Mouse (Mus musculus) midbrain, embryonic 15.5 days (tissue): ENCODE results near the gene Map7. TPM values are rescaled to one million over a fixed set of nuclear protein-coding genes. Genes with fewer than 3 reads are reported as not detected.

Source experiments
- ATAC-seq: fragments of 200-750 bp; cut with Nextera tagmentation; replicated peaks from 2 replicates; pipeline ENCODE4 v1.8.0; 2017; ENCODE audit warnings: moderate TSS enrichment
- H3K27ac ChIP-seq: fragments of 300-500 bp; sonication (generic); 2 replicates; pipeline ENCODE4 v1.5.1; 2015; ENCODE audit warnings: mild to moderate bottlenecking, inconsistent platforms
- H3K27me3 ChIP-seq: fragments of 300-500 bp; sonication (generic); replicated peaks from 2 replicates; pipeline ENCODE4 v1.6.1; 2015; ENCODE audit warnings: inconsistent platforms
- H3K36me3 ChIP-seq: fragments of 300-500 bp; sonication (generic); replicated peaks from 2 replicates; pipeline ENCODE4 v1.6.1; 2015; ENCODE audit warnings: inconsistent platforms
- H3K4me1 ChIP-seq: fragments of 300-500 bp; sonication (generic); 2 replicates; pipeline ENCODE4 v1.6.1; 2015; ENCODE audit warnings: inconsistent platforms
- H3K4me2 ChIP-seq: fragments of 300-500 bp; sonication (generic); 2 replicates; pipeline ENCODE4 v1.6.1; 2015; ENCODE audit warnings: inconsistent platforms, mild to moderate bottlenecking, moderate library complexity
- H3K4me3 ChIP-seq: fragments of 300-500 bp; sonication (generic); 2 replicates; pipeline ENCODE4 v1.5.1; 2015; ENCODE audit warnings: mild to moderate bottlenecking, inconsistent platforms
- H3K9ac ChIP-seq: fragments of 300-500 bp; sonication (generic); 2 replicates; pipeline ENCODE4 v1.6.1; 2015; ENCODE audit warnings: mild to moderate bottlenecking, inconsistent platforms
- H3K9me3 ChIP-seq: fragments of 300-500 bp; sonication (generic); 2 replicates; pipeline ENCODE4 v1.6.1; 2016; ENCODE audit warnings: inconsistent platforms
- WGBS: fragments of 180-500 bp; shearing (Covaris S2); methylation state at CpG from one replicate; pipeline ENCODE4 v1.1.7; 2015; ENCODE audit warnings: mixed read lengths; 5-methylcytosine and 5-hydroxymethylcytosine counted together
- polyA plus RNA-seq: library from polyadenylated mRNA; unstranded; fragments of >200 nt; fragmentation: Nextera tagmentation; extraction: Ambion mirVana; gene quantifications from 2 replicates; pipeline ENCODE4 v1.2.1, GENCODE M21; 2015

Gene Map7
- polyA plus RNA-seq, 1 experiment from 2014 or later = 7.7 TPM

DNA sequence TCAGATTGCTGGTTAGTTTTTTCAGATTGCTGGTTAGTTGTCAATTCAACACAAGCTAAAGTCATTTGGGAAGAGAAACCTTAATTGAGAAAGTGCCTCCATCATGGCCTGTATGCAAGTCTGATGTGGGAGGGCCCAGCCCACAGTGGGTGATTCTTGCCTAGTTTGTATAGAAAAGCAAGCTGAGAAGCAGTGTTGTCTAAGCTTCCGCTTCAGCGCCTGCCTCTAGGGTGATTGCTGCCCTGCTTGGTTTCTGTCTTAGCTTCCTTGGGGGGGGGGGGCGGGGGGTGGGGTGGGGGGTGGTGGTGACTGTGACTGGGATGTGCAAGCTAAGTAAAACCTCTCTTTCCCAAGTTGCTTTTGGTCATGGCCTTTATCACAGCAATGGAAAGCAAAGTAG, 53.0 kb downstream of the Map7 start:
- H3K27ac ChIP-seq = no peak overlapping the region
- H3K4me3 ChIP-seq = no peak overlapping the region
- WGBS = 30% methylated on average over 3 of the region's 3 CpGs
- H3K27me3 ChIP-seq = 0 out of 2 replicates have a peak, but pooled peaks cover 3% of the 10 kb centered on the region
- no peaks in the 10 kb centered on the region for H3K36me3 ChIP-seq
- no peaks in the 10 kb centered on the region for H3K9me3 ChIP-seq
- ATAC-seq = no peak
- no peak overlapping the region for H3K9ac ChIP-seq
- H3K4me2 ChIP-seq = no peak overlapping the region
- peaks cover 3% of the 10 kb centered on the region; the same call in 1 of the 2 replicates for H3K4me1 ChIP-seq

DNA sequence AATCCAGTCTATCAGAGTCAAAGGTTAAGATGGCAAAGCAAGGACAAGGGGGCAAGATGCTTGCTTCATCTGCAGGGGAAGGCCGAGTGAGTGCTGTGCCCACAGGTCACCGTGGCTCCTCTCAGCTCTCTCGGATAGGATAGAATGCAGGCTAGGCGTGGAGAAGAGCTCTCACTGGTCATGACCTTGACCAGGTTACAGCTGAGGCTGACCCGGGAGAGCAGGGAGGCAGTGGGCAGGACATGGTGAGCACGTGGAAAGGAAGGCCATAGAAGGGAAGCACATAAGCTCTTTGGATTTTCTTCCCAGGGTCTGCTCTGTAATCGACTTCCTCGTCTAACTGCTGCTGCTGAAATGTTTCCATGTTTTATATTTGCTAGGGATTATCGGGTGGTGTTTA, 53.9 kb downstream of the Map7 start:
- 68% methylated on average over 9 of the region's 9 CpGs for WGBS
- no peak overlapping the region for H3K4me2 ChIP-seq
- no peak overlapping the region for H3K4me3 ChIP-seq
- ATAC-seq = no peak
- no peaks in the 10 kb centered on the region for H3K36me3 ChIP-seq
- H3K4me1 ChIP-seq = peaks cover 3% of the 10 kb centered on the region; the same call in 1 of the 2 replicates
- no peak overlapping the region for H3K9ac ChIP-seq
- 0 out of 2 replicates have a peak, but pooled peaks cover 3% of the 10 kb centered on the region for H3K27me3 ChIP-seq
- H3K9me3 ChIP-seq = no peaks in the 10 kb centered on the region
- H3K27ac ChIP-seq = no peak overlapping the region

DNA sequence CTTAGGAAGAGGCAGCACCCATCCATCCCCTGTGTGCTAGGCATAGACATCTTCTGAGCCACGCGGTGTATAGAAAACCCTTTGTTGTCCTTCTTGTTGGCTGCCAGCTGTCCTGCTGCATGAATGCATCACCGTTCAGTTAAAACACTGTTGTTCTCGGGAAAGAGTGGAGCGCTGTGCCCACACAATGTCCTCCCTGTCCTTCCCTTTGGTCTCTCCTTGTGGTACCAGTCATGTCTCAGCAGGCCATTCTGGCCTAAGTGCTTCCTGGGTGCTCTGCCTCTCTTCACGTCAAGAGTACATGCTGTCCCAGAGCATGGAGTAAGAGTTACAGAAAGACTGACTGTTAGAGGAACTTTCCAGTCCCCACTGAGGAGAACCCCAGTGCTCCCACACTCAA, 54.5 kb downstream of the Map7 start:
- Histone ChIP-seq H3K9ac (no peak overlapping the region), H3K36me3 (no peaks in the 10 kb centered on the region), H3K4me3 (no peak overlapping the region), H3K9me3 (no peaks in the 10 kb centered on the region), H3K4me2 (no peak overlapping the region), H3K27ac (no peak overlapping the region), H3K27me3 (0 out of 2 replicates have a peak, but pooled peaks cover 3% of the 10 kb centered on the region), H3K4me1 (peaks cover 3% of the 10 kb centered on the region; the same call in 1 of the 2 replicates)
- ATAC-seq = no peak
- WGBS = 58% methylated on average over 6 of the region's 6 CpGs

DNA sequence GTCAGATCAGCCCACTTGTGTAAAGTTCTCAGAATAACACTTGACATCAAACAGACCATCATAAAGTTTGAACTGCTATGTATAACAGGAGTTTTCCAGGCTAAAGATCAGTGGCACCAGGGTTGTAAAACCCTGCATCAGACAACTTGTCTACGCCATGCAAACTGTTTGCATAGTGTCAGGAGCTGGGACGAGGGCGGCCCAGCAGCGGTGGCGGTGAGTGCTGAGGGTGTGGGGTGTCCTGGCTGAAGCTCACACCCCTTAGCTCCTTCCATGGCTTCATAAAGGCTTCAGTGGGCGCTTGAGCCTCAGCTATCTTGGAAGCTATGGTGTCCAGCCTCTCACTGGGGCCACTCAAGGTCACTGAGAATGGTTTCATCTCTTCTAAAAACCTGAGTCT, 55.2 kb downstream of the Map7 start:
- Histone ChIP-seq H3K4me1 (peaks cover 3% of the 10 kb centered on the region; the same call in 1 of the 2 replicates), H3K9ac (no peak overlapping the region), H3K4me2 (no peak overlapping the region), H3K27ac (no peak overlapping the region), H3K36me3 (no peaks in the 10 kb centered on the region), H3K9me3 (no peaks in the 10 kb centered on the region), H3K27me3 (0 out of 2 replicates have a peak, but pooled peaks cover 3% of the 10 kb centered on the region), H3K4me3 (no peak overlapping the region)
- 91% methylated on average over 6 of the region's 6 CpGs for WGBS
- ATAC-seq = no peak

DNA sequence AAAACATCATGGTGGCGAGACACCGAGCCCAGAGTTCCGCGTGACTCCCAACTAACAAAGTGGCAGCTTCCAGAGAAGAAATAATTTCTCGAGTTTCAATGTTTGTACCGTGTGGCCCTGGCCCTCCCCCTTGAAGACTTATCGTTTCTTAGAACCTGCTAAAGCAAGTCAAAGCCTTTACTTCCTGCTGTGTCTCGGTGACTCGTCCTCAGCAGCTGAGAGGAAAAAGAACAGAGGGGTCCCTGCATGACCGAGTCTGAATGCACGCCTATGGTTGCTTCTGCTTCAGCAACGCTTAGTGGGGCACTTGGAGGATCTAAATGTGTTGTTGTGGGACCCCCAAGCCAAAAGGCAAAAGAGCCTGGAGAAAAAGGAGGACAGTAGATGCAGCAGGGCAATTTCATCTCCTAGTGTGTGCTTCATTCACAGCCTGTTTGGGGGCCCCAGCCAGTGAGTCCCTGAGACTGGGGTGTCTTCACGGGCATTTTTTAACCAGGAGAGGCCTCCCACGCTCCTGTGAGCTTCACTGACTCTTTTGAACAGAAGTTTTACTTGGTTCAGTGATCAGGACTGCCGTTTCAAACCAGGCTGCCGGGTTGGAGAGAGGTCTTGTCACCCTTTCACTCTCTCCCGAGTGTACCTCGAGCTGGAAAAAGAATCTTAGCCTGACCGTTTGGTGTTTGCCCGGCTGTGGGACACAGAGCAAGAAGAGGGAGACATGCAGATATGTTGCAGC, 56.6 kb downstream of the Map7 start:
- Histone ChIP-seq H3K4me1 (no peaks in the 10 kb centered on the region), H3K9me3 (no peaks in the 10 kb centered on the region), H3K9ac (no peak overlapping the region), H3K27me3 (0 out of 2 replicates have a peak, but pooled peaks cover 3% of the 10 kb centered on the region), H3K36me3 (no peaks in the 10 kb centered on the region), H3K4me2 (no peak overlapping the region), H3K4me3 (no peak overlapping the region), H3K27ac (no peak overlapping the region)
- 15% methylated on average over 20 of the region's 20 CpGs for WGBS
- no peak for ATAC-seq

DNA sequence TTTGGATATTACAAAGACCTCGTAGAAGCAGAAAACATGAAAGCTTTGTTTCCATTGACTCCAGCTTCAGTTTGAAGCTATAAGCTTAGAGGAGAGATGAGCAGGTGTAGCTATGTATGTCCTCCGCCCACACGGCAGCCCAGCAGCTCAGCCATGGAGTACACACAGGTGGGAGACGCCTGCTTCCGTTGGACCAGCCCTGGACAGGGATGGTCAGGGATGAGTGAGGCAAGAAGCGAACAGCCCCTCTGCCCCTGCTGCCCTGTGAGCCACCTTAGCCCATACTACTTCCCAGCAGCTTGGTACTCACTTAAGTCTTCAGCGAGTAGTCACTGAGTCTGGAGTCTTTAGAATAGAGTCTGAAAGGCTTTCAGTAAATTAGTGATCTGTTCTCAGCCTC, 58.7 kb downstream of the Map7 start:
- Histone ChIP-seq H3K4me1 (no peaks in the 10 kb centered on the region), H3K9ac (no peak overlapping the region), H3K27ac (no peak overlapping the region), H3K4me3 (no peak overlapping the region), H3K27me3 (0 out of 2 replicates have a peak, but pooled peaks cover 3% of the 10 kb centered on the region), H3K4me2 (no peak overlapping the region), H3K9me3 (no peaks in the 10 kb centered on the region), H3K36me3 (no peaks in the 10 kb centered on the region)
- no peak for ATAC-seq
- WGBS = 67% methylated on average over 7 of the region's 7 CpGs

DNA sequence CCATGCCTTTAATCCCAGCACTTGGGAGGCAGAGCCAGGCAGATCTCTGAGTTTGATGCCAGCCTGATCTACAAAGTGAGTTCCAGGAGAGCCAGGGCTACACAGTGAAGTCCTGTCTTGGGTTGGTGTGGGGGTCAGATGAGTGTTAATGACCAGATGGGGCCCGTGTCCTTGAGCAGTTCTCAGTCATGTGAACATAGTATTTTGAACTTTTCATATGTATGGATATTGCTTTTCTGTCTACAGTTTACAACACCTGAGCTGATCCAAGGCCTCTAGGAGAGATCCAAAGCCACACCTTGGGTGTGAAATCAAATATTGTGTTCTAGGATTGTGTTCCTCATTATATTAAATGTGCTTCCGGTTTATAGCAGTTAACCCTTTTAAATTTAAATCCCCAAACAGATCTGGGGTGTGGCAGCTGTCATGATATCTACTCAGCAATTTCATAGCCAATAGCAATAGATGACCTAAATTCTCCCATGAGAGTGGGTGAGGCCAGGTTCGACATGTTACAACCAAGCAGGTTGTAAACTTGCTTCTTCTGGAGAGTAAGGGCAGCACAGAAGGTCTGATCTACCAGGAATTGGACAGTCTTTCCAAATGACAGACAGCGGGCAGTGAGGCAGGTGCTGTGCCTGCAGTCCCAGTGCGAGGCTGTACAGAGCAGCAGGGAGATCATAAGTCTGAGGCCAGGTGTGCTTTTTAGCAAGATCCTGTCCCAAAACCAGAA, 61.5 kb downstream of the Map7 start:
- no peak for ATAC-seq
- no peak overlapping the region for H3K27ac ChIP-seq
- 0 out of 2 replicates have a peak, but pooled peaks cover 2% of the 10 kb centered on the region for H3K27me3 ChIP-seq
- H3K4me1 ChIP-seq = no peaks in the 10 kb centered on the region
- H3K9me3 ChIP-seq = no peaks in the 10 kb centered on the region
- no peaks in the 10 kb centered on the region for H3K36me3 ChIP-seq
- WGBS = 93% methylated on average over 5 of the region's 5 CpGs
- H3K9ac ChIP-seq = no peak overlapping the region
- H3K4me2 ChIP-seq = no peak overlapping the region
- H3K4me3 ChIP-seq = no peak overlapping the region

DNA sequence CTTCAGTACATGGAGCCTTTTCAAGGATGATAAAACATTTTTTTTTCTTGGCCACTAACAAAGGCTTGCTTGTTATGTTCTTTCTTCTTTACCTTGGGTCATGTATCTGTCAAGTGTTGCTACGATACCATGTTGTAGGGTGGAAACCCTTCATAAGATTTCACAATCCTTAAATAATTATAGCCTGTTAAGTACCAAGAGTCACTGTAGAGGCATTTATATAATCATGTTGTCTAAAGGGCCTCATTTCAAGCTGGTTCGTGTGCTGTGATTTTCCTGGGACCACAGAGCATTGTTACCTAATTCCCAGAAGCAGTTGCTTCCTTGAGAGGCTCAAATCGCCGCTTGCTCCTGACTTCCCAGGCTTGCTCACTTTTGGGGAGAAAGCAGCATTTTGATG, 66.1 kb downstream of the Map7 start:
- Histone ChIP-seq H3K27ac (no peak overlapping the region), H3K9ac (no peak overlapping the region), H3K4me2 (no peak overlapping the region), H3K4me1 (no peaks in the 10 kb centered on the region), H3K4me3 (no peak overlapping the region), H3K27me3 (no peaks in the 10 kb centered on the region), H3K9me3 (no peaks in the 10 kb centered on the region), H3K36me3 (no peaks in the 10 kb centered on the region)
- WGBS = 82% methylated on average over 4 of the region's 4 CpGs
- no peak for ATAC-seq

DNA sequence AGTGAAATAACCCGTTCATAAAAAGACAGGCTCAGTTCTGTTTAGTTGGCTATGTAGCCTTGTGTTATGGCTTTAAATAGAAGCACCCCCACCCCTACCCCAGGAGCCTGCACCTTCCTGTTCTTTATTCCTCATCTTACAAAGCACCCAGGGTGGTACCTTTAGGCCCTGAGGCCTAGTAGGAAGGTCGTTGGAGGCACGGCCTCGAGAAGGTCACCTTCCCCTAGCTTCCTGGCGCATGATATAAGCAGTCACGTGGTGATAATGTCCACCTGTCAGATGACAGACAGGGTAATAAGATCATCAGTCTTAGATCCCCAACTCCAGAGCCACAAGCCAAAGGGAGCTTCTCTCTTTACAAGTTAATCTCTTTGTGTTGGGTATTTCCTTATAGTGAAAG, 68.7 kb downstream of the Map7 start:
- H3K9ac ChIP-seq = no peak overlapping the region
- no peak for ATAC-seq
- no peak overlapping the region for H3K4me3 ChIP-seq
- H3K4me1 ChIP-seq = no peaks in the 10 kb centered on the region
- no peaks in the 10 kb centered on the region for H3K27me3 ChIP-seq
- no peaks in the 10 kb centered on the region for H3K9me3 ChIP-seq
- no peaks in the 10 kb centered on the region for H3K36me3 ChIP-seq
- H3K4me2 ChIP-seq = no peak overlapping the region
- no peak overlapping the region for H3K27ac ChIP-seq
- WGBS = 82% methylated on average over 6 of the region's 6 CpGs

DNA sequence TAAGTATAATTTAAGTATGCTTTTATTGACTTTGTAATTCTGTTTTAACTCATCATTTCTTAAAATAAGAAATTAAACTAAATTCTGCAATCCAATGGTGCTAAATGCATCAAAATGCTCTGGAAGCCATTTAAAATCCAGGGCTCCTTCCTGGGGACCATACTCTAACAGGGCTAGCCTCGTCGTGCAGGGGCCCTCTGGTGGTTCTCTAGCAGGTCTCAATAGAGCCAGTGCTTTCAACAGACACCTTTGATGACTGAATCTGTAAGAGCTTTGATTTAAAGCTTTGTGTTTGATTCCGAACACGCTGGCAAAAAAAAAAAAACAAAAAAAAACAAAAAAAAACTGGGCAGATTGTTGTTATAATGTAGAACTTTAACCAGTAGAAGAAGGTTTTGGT, 70.6 kb downstream of the Map7 start:
- H3K27ac ChIP-seq = no peak overlapping the region
- H3K9ac ChIP-seq = no peak overlapping the region
- H3K27me3 ChIP-seq = no peaks in the 10 kb centered on the region
- WGBS = 71% methylated on average over 4 of the region's 4 CpGs
- no peak for ATAC-seq
- H3K36me3 ChIP-seq = no peaks in the 10 kb centered on the region
- H3K4me3 ChIP-seq = no peak overlapping the region
- no peak overlapping the region for H3K4me2 ChIP-seq
- H3K4me1 ChIP-seq = no peaks in the 10 kb centered on the region
- no peaks in the 10 kb centered on the region for H3K9me3 ChIP-seq

DNA sequence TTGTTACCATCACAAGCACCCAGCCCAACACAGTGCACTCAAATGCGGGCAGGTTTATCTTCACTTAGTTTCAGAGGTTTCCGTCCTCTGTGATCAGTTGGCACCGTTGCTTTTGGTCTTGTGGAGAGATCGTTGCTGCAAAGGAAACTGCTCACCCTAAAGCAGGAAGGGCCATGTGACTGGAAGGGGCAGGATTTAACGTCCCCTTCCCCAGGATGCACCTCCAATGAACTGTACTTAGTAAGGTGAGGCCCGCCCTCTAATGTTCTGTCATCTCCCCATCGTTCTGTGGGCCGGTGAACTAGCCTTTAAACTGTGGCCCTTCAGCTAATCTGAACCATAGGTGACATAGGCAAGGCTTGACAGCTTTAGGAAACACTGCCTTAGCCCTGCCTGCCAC, 71.3 kb downstream of the Map7 start:
- H3K9me3 ChIP-seq = no peaks in the 10 kb centered on the region
- no peak overlapping the region for H3K4me2 ChIP-seq
- H3K9ac ChIP-seq = no peak overlapping the region
- 88% methylated on average over 8 of the region's 8 CpGs for WGBS
- no peak for ATAC-seq
- H3K36me3 ChIP-seq = no peaks in the 10 kb centered on the region
- no peaks in the 10 kb centered on the region for H3K4me1 ChIP-seq
- no peaks in the 10 kb centered on the region for H3K27me3 ChIP-seq
- H3K27ac ChIP-seq = no peak overlapping the region
- H3K4me3 ChIP-seq = no peak overlapping the region

DNA sequence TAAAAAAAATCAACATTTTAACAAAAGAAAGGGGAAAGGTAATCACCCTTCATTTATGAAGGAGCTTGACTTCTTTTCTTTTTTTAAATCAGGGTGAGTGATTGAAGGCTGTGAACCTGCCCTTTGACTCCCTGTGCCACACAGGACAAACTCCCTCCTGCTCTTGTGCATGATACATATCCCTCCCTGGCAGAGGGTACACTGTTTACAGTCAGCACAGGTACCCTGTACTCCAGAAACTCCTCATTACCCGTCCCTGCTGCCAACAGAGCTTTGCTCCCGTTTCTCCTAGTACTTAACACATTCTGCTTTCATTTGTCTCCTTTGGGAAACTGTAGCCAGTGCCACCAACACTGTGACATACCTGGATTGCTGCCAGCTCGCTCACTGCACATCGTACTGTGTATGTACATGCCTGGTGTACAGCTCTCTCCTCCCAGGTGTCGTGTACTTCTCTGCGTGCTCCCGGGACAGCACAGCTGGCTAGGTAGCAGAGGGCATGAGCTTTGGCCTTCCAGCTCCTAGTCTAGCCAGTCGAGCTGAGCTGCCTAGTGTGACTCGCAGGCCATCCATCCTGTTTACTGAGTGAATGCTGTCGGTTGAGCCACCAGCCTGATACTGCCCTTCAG, 72.3 kb downstream of the Map7 start:
- Histone ChIP-seq H3K27ac (no peak overlapping the region), H3K36me3 (no peaks in the 10 kb centered on the region), H3K9me3 (no peaks in the 10 kb centered on the region), H3K27me3 (no peaks in the 10 kb centered on the region), H3K4me1 (no peaks in the 10 kb centered on the region), H3K9ac (no peak overlapping the region), H3K4me2 (no peak overlapping the region), H3K4me3 (no peak overlapping the region)
- ATAC-seq = no peak
- 79% methylated on average over 10 of the region's 10 CpGs for WGBS
